Mouse (Mus musculus) embryonic facial prominence, embryonic 11.5 days (tissue): ENCODE data around the gene Ofcc1. TPM values are rescaled to one million over a fixed set of nuclear protein-coding genes. Genes with fewer than 3 reads are reported as not detected.

Experiments used
- ATAC-seq: fragments of 200-750 bp; cut with Nextera tagmentation; replicated peaks from 2 replicates; pipeline ENCODE4 v1.8.0; 2017; ENCODE audit warnings: low read depth; ENCODE audit not compliant: insufficient number of reproducible peaks, low FRiP score, low TSS enrichment
- DNase-seq: peaks from one replicate; pipeline ENCODE4 v3.0.0-alpha.2; 2015; ENCODE audit warnings: low spot score
- H3K27ac ChIP-seq: fragments of 300-500 bp; sonication (generic); replicated peaks from 2 replicates; pipeline ENCODE4 v1.5.1; 2014; ENCODE audit warnings: mild to moderate bottlenecking, low read depth, low read length, control low read depth
- H3K27me3 ChIP-seq: fragments of 300-500 bp; sonication (generic); 2 replicates; pipeline ENCODE4 v1.6.1; 2014; ENCODE audit warnings: mild to moderate bottlenecking, low read length, moderate library complexity, mixed read lengths; ENCODE audit not compliant: control insufficient read depth, insufficient read depth
- H3K36me3 ChIP-seq: fragments of 300-500 bp; sonication (generic); replicated peaks from 2 replicates; pipeline ENCODE4 v1.6.1; 2014; ENCODE audit warnings: low read depth, mild to moderate bottlenecking, low read length, moderate library complexity, mixed read lengths; ENCODE audit not compliant: control insufficient read depth, insufficient read depth
- H3K4me1 ChIP-seq: fragments of 300-500 bp; sonication (generic); 2 replicates; pipeline ENCODE4 v1.6.1; 2014; ENCODE audit warnings: low read length, mixed read lengths; ENCODE audit not compliant: control insufficient read depth, insufficient read depth
- H3K4me2 ChIP-seq: fragments of 300-500 bp; sonication (generic); 2 replicates; pipeline ENCODE4 v1.6.1; 2014; ENCODE audit warnings: low read depth, mild to moderate bottlenecking, control low read depth, low read length, moderate library complexity
- H3K4me3 ChIP-seq: fragments of 300-500 bp; sonication (generic); 2 replicates; pipeline ENCODE4 v1.5.1; 2014; ENCODE audit warnings: low read depth, low read length, control low read depth
- H3K9ac ChIP-seq: fragments of 300-500 bp; sonication (generic); replicated peaks from 2 replicates; pipeline ENCODE4 v1.6.1; 2014; ENCODE audit warnings: mild to moderate bottlenecking, control low read depth, low read length
- H3K9me3 ChIP-seq: fragments of 300-500 bp; sonication (generic); replicated peaks from 2 replicates; pipeline ENCODE4 v1.6.1; 2016; ENCODE audit warnings: mild to moderate bottlenecking, low read length, inconsistent platforms, mixed read lengths; ENCODE audit not compliant: control insufficient read depth
- WGBS: fragments of 180-500 bp; shearing (Covaris S2); extraction: QIAGEN DNeasy Blood & Tissue Kit; methylation state at CpG from one replicate; pipeline ENCODE4 v1.1.7; 2014; 5-methylcytosine and 5-hydroxymethylcytosine counted together
- polyA plus RNA-seq: library from polyadenylated mRNA; unstranded; fragments of >200 nt; fragmentation: Nextera tagmentation; extraction: Ambion mirVana; gene quantifications from 2 replicates; pipeline ENCODE4 v1.2.1, GENCODE M21; 2014

Ofcc1 gene
- polyA plus RNA-seq, 1 experiment from 2014 or later, result 0.08 TPM

DNA sequence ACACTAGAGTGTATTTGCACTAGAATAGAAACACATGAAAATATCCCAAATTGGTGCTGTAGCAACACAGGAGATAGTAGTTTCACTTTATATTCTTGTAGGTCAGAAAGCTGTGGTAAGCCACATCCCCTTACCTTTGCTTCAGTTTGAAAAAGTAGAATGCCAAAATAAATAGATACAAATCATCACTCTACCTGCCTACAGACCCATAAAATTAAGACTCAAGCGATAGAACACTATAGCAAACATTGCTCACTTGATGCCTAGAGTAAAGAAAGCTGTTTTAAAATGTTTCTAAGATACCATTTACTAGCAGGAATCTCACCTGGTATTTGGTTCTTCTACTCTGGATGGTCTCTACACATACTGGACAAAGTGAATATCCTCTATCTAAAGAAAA, 331.8 kb downstream of the Ofcc1 start:
- no peak overlapping the region for H3K27ac ChIP-seq
- ATAC-seq, result no peak

DNA sequence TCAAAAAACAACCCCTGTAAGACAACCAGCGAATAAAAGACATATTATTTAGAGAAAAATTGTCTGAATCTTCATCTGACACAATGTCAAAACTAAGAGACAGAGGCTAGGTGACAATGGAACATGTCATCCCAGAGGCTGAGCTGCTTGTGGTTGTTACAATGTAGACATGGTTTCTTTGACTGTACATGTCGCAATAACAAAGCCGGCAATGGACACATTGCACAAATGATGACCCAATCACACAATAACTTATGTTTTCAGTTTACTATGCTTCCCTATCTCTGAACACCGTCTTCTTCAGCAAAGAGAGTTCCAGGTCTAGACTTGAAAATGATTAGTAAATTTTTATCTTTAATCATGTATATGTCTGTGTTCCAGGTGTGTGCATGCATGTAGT, 332.4 kb downstream of the Ofcc1 start:
- ATAC-seq (no peak), DNase-seq (no peak)
- Histone ChIP-seq H3K9me3 (no peaks in the 10 kb centered on the region), H3K4me1 (no peaks in the 10 kb centered on the region), H3K27ac (no peak overlapping the region), H3K27me3 (no peaks in the 10 kb centered on the region), H3K4me3 (no peak overlapping the region), H3K4me2 (no peak overlapping the region), H3K36me3 (no peaks in the 10 kb centered on the region), H3K9ac (no peak overlapping the region)
- 93% methylated on average over 4 of the region's 4 CpGs for WGBS

More for the DNA sequence above, 331.8 kb downstream of the Ofcc1 start:
- WGBS, result 92% methylated on average over 1 of the region's 1 CpGs
- DNase-seq, result no peak
- H3K4me2 ChIP-seq, result no peak overlapping the region
- no peak overlapping the region for H3K9ac ChIP-seq
- no peaks in the 10 kb centered on the region for H3K4me1 ChIP-seq
- H3K9me3 ChIP-seq, result no peaks in the 10 kb centered on the region
- H3K27me3 ChIP-seq, result no peaks in the 10 kb centered on the region
- no peak overlapping the region for H3K4me3 ChIP-seq
- no peaks in the 10 kb centered on the region for H3K36me3 ChIP-seq

DNA sequence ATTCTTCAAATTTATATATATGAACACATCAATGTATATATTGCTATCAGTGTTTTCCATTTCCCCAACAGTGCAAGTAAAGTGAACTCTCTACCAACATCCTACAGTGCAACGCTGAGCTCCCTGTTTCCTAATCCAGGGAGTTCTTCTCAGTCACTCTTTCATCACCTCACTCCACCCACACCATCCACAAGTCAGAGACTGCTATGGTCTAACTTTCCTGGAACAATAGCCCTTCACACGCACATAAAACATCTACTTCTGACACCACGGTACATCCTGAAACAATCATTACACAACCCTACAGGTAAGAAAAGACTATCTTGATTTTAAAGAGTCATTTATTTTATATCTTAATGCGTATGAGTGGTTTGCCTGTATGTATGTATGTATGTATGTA, 335.4 kb downstream of the Ofcc1 start:
- no peak overlapping the region for H3K4me2 ChIP-seq
- H3K27me3 ChIP-seq, result no peaks in the 10 kb centered on the region
- DNase-seq, result no peak
- no peak overlapping the region for H3K27ac ChIP-seq
- H3K36me3 ChIP-seq, result no peaks in the 10 kb centered on the region
- no peak overlapping the region for H3K4me3 ChIP-seq
- 95% methylated on average over 4 of the region's 4 CpGs for WGBS
- H3K9ac ChIP-seq, result no peak overlapping the region
- no peak for ATAC-seq
- no peaks in the 10 kb centered on the region for H3K9me3 ChIP-seq
- H3K4me1 ChIP-seq, result no peaks in the 10 kb centered on the region

DNA sequence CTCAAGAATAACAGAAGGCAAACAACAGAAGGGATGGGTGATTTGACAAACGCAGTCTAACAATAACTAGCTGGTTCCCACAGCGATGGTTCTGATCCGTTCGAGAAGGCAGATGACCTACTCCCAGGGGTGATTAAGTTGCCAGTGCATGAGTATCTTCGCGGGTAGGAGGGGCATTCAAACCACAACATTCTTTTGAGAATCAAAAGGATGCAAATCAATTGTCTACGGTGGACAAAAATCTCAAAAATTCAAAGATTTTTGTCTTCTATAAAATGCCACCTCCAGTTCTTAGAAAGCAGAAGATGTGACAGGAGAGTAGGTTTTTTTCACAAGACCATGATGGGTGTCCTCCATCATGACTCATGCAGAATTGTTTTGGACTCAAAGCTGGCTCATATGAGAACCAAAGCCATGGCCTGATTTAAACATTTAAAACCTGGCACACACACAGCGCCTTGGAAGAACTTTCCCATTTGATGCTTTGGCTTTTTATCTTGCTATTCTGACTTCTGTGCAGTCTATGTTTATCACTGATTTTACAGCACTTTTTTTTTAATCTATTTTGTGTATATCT, 338.0 kb downstream of the Ofcc1 start:
- DNase-seq (no peak), ATAC-seq (no peak)
- Histone ChIP-seq H3K4me1 (no peaks in the 10 kb centered on the region), H3K4me3 (no peak overlapping the region), H3K36me3 (no peaks in the 10 kb centered on the region), H3K27me3 (no peaks in the 10 kb centered on the region), H3K9ac (no peak overlapping the region), H3K4me2 (no peak overlapping the region), H3K9me3 (no peaks in the 10 kb centered on the region), H3K27ac (no peak overlapping the region)
- 86% methylated on average over 8 of the region's 8 CpGs for WGBS

DNA sequence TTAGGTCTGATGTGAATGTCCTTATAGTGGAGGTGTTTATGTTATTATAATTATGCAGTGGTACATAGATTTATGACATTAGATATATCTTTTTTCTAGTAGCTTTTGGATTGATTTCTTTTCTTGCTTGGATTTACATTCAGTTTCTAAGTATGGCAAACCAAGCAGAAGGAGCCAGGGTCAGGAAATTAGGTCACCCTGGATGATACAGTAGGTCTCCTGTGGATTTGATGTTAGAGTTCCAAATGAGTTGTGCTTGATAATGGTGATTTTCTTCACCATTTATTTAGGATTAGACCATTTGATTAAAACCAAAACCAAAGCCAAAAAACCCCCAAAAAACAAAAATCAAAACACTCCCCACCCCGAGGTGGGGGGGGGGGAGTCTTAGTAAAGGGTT, 338.6 kb downstream of the Ofcc1 start:
- Histone ChIP-seq H3K4me1 (no peaks in the 10 kb centered on the region), H3K27me3 (no peaks in the 10 kb centered on the region), H3K9ac (no peak overlapping the region), H3K9me3 (no peaks in the 10 kb centered on the region), H3K4me3 (no peak overlapping the region), H3K27ac (no peak overlapping the region), H3K4me2 (no peak overlapping the region), H3K36me3 (no peaks in the 10 kb centered on the region)
- ATAC-seq, result no peak
- no peak for DNase-seq
- 94% methylated on average over 1 of the region's 1 CpGs for WGBS

DNA sequence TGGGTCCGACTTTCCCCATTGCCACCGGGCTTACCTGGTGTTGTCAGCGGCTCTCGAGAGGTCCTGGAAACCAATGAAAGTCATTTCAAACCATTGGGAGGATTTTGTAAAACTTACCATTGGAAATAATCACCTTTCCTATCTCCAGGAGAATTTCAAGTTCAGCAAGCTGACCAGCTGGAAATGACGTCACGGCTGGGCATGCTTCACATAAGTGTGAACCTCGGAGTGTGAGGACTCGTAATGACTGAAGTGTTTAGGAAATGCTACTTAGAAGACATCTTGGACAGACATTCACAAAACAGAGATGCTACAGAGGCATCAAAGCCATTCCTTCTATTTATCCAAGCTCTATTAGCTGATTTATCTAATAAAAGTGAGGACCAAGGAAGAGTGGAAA, 361.0 kb downstream of the Ofcc1 start:
- H3K4me1 ChIP-seq, result no peaks in the 10 kb centered on the region
- no peak overlapping the region for H3K9ac ChIP-seq
- no peaks in the 10 kb centered on the region for H3K27me3 ChIP-seq
- 90% methylated on average over 8 of the region's 8 CpGs for WGBS
- H3K36me3 ChIP-seq, result no peaks in the 10 kb centered on the region
- no peak for ATAC-seq
- DNase-seq, result no peak
- no peak overlapping the region for H3K4me3 ChIP-seq
- H3K9me3 ChIP-seq, result no peaks in the 10 kb centered on the region
- no peak overlapping the region for H3K4me2 ChIP-seq
- no peak overlapping the region for H3K27ac ChIP-seq

DNA sequence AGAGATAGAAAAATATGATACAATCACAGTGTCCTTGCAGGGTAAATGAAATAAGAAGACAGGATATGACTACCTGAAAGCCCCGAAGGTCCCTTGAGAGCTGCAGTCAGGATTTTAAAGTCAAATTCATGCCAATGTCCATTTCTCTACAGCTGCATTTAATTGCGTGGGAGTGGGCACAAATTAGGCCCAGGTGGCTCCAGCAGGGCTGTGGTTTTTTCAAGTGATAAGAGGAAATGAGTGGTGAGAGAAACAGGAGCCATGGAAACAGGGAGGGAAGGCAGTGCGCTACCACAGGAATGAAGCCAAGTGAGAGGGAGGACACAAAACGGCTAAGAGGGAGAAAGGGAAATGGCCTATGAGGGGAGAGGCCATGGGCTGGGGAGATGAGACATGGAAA, 363.3 kb downstream of the Ofcc1 start:
- H3K9ac ChIP-seq, result no peak overlapping the region
- H3K9me3 ChIP-seq, result no peaks in the 10 kb centered on the region
- H3K27ac ChIP-seq, result no peak overlapping the region
- no peaks in the 10 kb centered on the region for H3K36me3 ChIP-seq
- WGBS, result 31% methylated on average over 4 of the region's 4 CpGs
- peak; percentile 69 for DNase-seq
- H3K4me1 ChIP-seq, result no peaks in the 10 kb centered on the region
- no peak overlapping the region for H3K4me3 ChIP-seq
- ATAC-seq, result no peak
- H3K27me3 ChIP-seq, result no peaks in the 10 kb centered on the region
- no peak overlapping the region for H3K4me2 ChIP-seq

DNA sequence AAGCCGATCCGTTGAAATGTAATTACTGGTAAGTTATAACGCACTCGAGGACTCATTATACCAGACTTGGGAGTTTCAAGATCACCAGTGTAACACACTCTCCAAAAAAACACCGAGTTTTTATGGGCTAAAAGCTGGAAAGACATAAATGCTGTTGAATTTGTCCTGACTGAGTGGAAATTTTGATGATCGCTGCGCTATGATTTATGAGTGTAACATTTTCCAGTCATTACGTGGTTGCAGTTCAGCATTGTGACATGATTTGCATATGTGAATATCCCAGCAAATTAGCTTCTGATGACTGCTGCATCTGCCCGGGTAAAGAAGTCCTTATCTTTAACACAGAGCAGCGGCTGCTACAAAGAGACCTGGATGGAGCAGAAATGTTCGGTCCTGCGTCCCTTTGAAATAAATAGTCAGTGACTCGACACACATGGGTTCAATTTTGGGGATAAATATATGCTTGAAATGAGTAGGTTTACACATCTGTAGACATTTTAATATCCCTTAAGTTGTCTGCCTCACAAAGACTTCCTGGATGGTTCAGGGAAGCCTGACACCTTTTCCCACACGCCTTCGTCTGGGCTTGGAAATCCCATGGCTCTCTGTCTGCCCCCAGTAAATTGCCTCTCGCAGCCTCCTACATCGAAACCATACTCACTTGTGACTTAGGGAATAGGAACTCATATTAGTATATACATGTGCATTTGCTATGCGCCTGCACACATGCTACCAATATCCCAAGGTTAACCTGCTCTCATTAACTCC, 381.8 kb downstream of the Ofcc1 start:
- H3K4me3 ChIP-seq, result no peak overlapping the region
- H3K4me2 ChIP-seq, result no peak overlapping the region
- no peak overlapping the region for H3K27ac ChIP-seq
- H3K4me1 ChIP-seq, result no peaks in the 10 kb centered on the region
- WGBS, result 49% methylated on average over 18 of the region's 18 CpGs
- H3K36me3 ChIP-seq, result no peaks in the 10 kb centered on the region
- DNase-seq (peak; percentile 74), ATAC-seq (no peak)
- H3K27me3 ChIP-seq, result no peaks in the 10 kb centered on the region
- H3K9ac ChIP-seq, result no peak overlapping the region
- H3K9me3 ChIP-seq, result no peaks in the 10 kb centered on the region
